Mouse (Mus musculus) hindbrain, embryonic 11.5 days (tissue): ENCODE measurements at regions not wholly inside any gene's neighbourhood (a gene's known extent, or its start where the extent isn't known, plus 50 kb on each side); places are given as distances from the start of the nearest gene placed in this dataset.

Experiments used
- ATAC-seq: fragments of 200-750 bp; cut with Nextera tagmentation; 2 replicates; pipeline ENCODE4 v1.8.0; 2017; ENCODE audit warnings: mild to moderate bottlenecking, moderate TSS enrichment, moderate library complexity; ENCODE audit not compliant: low FRiP score
- DNase-seq: peaks from one replicate; pipeline ENCODE4 v3.0.0-alpha.2; 2015; ENCODE audit warnings: low spot score
- H3K27ac ChIP-seq: fragments of 300-500 bp; sonication (generic); 2 replicates; pipeline ENCODE4 v1.5.1; 2014; ENCODE audit warnings: mild to moderate bottlenecking, low read depth, low read length
- H3K27me3 ChIP-seq: fragments of 300-500 bp; sonication (generic); 2 replicates; pipeline ENCODE4 v1.6.1; 2014; ENCODE audit warnings: mild to moderate bottlenecking, low read length, moderate library complexity, mixed read lengths; ENCODE audit not compliant: control insufficient read depth, insufficient read depth
- H3K36me3 ChIP-seq: fragments of 300-500 bp; sonication (generic); 2 replicates; pipeline ENCODE4 v1.6.1; 2014; ENCODE audit warnings: mild to moderate bottlenecking, low read length, moderate library complexity, mixed read lengths; ENCODE audit not compliant: control insufficient read depth, insufficient read depth
- H3K4me1 ChIP-seq: fragments of 300-500 bp; sonication (generic); replicated peaks from 2 replicates; pipeline ENCODE4 v1.6.1; 2014; ENCODE audit warnings: low read length, mixed read lengths; ENCODE audit not compliant: control insufficient read depth, insufficient read depth
- H3K4me2 ChIP-seq: fragments of 300-500 bp; sonication (generic); replicated peaks from 2 replicates; pipeline ENCODE4 v1.6.1; 2014; ENCODE audit warnings: mild to moderate bottlenecking, low read depth, low read length
- H3K4me3 ChIP-seq: fragments of 300-500 bp; sonication (generic); 2 replicates; pipeline ENCODE4 v1.5.1; 2014; ENCODE audit warnings: low read depth, low read length
- H3K9ac ChIP-seq: fragments of 300-500 bp; sonication (generic); 2 replicates; pipeline ENCODE4 v1.6.1; 2014; ENCODE audit warnings: low read depth, low read length
- H3K9me3 ChIP-seq: fragments of 300-500 bp; sonication (generic); 2 replicates; pipeline ENCODE4 v1.6.1; 2016; ENCODE audit warnings: low read length; ENCODE audit not compliant: control insufficient read depth
- WGBS: fragments of 180-500 bp; shearing (Covaris S2); extraction: QIAGEN DNeasy Blood & Tissue Kit; methylation state at CpG from one replicate; pipeline ENCODE4 v1.1.7; 2014; 5-methylcytosine and 5-hydroxymethylcytosine counted together

GRCm38 (mm10) chr5:111935381-111936134 lies 201.8 kb downstream of the Gm26897 start:
- no peaks in the 10 kb centered on the region for H3K4me1 ChIP-seq
- ATAC-seq (no peak), DNase-seq (no peak)
- no peak overlapping the region for H3K4me3 ChIP-seq
- H3K4me2 ChIP-seq: no peak overlapping the region
- H3K27ac ChIP-seq: no peak overlapping the region
- no peaks in the 10 kb centered on the region for H3K9me3 ChIP-seq
- WGBS: 96% methylated on average over 3 of the region's 3 CpGs
- H3K27me3 ChIP-seq: no peaks in the 10 kb centered on the region
- H3K9ac ChIP-seq: no peak overlapping the region
- H3K36me3 ChIP-seq: no peaks in the 10 kb centered on the region

GRCm38 (mm10) chr5:111941831-111942230 lies 208.1 kb downstream of the Gm26897 start:
- Histone ChIP-seq H3K27me3 (no peaks in the 10 kb centered on the region), H3K9me3 (no peaks in the 10 kb centered on the region), H3K36me3 (no peaks in the 10 kb centered on the region), H3K4me1 (peaks cover 10% of the 10 kb centered on the region; the same call in 1 of the 2 replicates), H3K4me3 (no peak overlapping the region), H3K4me2 (no peak overlapping the region), H3K27ac (0 out of 2 replicates have a peak overlapping the region, but pooled peaks have one; percentile 27), H3K9ac (no peak overlapping the region)
- no peak for DNase-seq
- WGBS: 77% methylated on average over 16 of the region's 16 CpGs
- no peak for ATAC-seq

GRCm38 (mm10) chr5:111942792-111943191 lies 209.1 kb downstream of the Gm26897 start:
- Histone ChIP-seq H3K4me3 (no peak overlapping the region), H3K36me3 (no peaks in the 10 kb centered on the region), H3K4me1 (peaks cover 10% of the 10 kb centered on the region; the same call in 1 of the 2 replicates), H3K9ac (no peak overlapping the region), H3K27me3 (no peaks in the 10 kb centered on the region), H3K27ac (no peak overlapping the region), H3K9me3 (no peaks in the 10 kb centered on the region), H3K4me2 (no peak overlapping the region)
- WGBS: 90% methylated on average over 2 of the region's 2 CpGs
- DNase-seq: no peak
- ATAC-seq: no peak

GRCm38 (mm10) chr5:111943337-111944162 lies 209.8 kb downstream of the Gm26897 start:
- Histone ChIP-seq H3K9me3 (no peaks in the 10 kb centered on the region), H3K36me3 (no peaks in the 10 kb centered on the region), H3K27me3 (no peaks in the 10 kb centered on the region), H3K9ac (peak overlapping the region; percentile 24; the same call in 1 of the 2 replicates), H3K27ac (peak overlapping the region; percentile 91), H3K4me3 (no peak overlapping the region), H3K4me2 (no peak overlapping the region), H3K4me1 (peaks cover 10% of the 10 kb centered on the region; the same call in 1 of the 2 replicates)
- 52% methylated on average over 21 of the region's 21 CpGs for WGBS
- ATAC-seq (no peak), DNase-seq (peak; percentile 33)

- DNase-seq: peak; percentile 83
- H3K4me1 ChIP-seq: peaks cover 10% of the 10 kb centered on the region; the same call in 1 of the 2 replicates
- H3K4me3 ChIP-seq: no peak overlapping the region
- H3K27me3 ChIP-seq: no peaks in the 10 kb centered on the region
- no peaks in the 10 kb centered on the region for H3K9me3 ChIP-seq
- 17% methylated on average over 25 of the region's 28 CpGs for WGBS
- peak overlapping the region; percentile 54 for H3K9ac ChIP-seq
- peak overlapping the region; percentile 19 for H3K4me2 ChIP-seq
- peak; percentile 78 for ATAC-seq
- H3K27ac ChIP-seq: peak overlapping the region; percentile 91
- H3K36me3 ChIP-seq: no peaks in the 10 kb centered on the region
Measured at GRCm38 (mm10) chr5:111944273-111944971, 210.7 kb downstream of the Gm26897 start.

GRCm38 (mm10) chr5:111944972-111945285 lies 211.2 kb downstream of the Gm26897 start:
- WGBS: 63% methylated on average over 3 of the region's 3 CpGs
- no peaks in the 10 kb centered on the region for H3K9me3 ChIP-seq
- DNase-seq: no peak
- peak overlapping the region; percentile 19; the same call in 1 of the 2 replicates for H3K4me2 ChIP-seq
- peak overlapping the region; percentile 91 for H3K27ac ChIP-seq
- no peaks in the 10 kb centered on the region for H3K36me3 ChIP-seq
- H3K9ac ChIP-seq: peak overlapping the region; percentile 54
- H3K4me3 ChIP-seq: no peak overlapping the region
- H3K27me3 ChIP-seq: no peaks in the 10 kb centered on the region
- ATAC-seq: no peak
- H3K4me1 ChIP-seq: peaks cover 10% of the 10 kb centered on the region; the same call in 1 of the 2 replicates

- Histone ChIP-seq H3K9ac (no peak overlapping the region), H3K9me3 (no peaks in the 10 kb centered on the region), H3K36me3 (no peaks in the 10 kb centered on the region), H3K27me3 (no peaks in the 10 kb centered on the region), H3K4me2 (no peak overlapping the region), H3K27ac (no peak overlapping the region), H3K4me1 (peaks cover 10% of the 10 kb centered on the region; the same call in 1 of the 2 replicates), H3K4me3 (no peak overlapping the region)
- DNase-seq (no peak), ATAC-seq (no peak)
- 94% methylated on average over 11 of the region's 11 CpGs for WGBS
Measured at GRCm38 (mm10) chr5:111946281-111946680, 212.6 kb downstream of the Gm26897 start.

GRCm38 (mm10) chr5:111957698-111958097 lies 224.0 kb downstream of the Gm26897 start:
- Histone ChIP-seq H3K27ac (peak overlapping the region; percentile 24; the same call in 1 of the 2 replicates), H3K4me1 (no peaks in the 10 kb centered on the region; the same call in 1 of the 2 replicates), H3K27me3 (no peaks in the 10 kb centered on the region), H3K4me3 (peak overlapping the region; percentile 6; the same call in 1 of the 2 replicates), H3K36me3 (no peaks in the 10 kb centered on the region), H3K9me3 (no peaks in the 10 kb centered on the region), H3K4me2 (peak overlapping the region; percentile 38), H3K9ac (peak overlapping the region; percentile 19; the same call in 1 of the 2 replicates)
- ATAC-seq: peak; percentile 54; the same call in 1 of the 2 replicates
- WGBS: 36% methylated on average over 28 of the region's 28 CpGs
- peak; percentile 49 for DNase-seq
